Mouse (Mus musculus) G1E (cell line): ENCODE data around the gene Zfp958. TPM values are rescaled to one million over a fixed set of nuclear protein-coding genes. Genes with fewer than 3 reads are reported as not detected.
"Not testable (repeated sequence)": the region's sequence is repeated elsewhere in the genome, so short reads cannot be mapped to it uniquely, and the experiment has no call there.

Source experiments
- ATAC-seq: 2 replicates; pipeline ENCODE4 v1.8.0; 2016; ENCODE audit warnings: mild to moderate bottlenecking; ENCODE audit not compliant: insufficient number of reproducible peaks, poor library complexity, low FRiP score, severe bottlenecking; ENCODE audit errors: extremely low read depth
- DNase-seq: peaks from one replicate; pipeline ENCODE4 v3.0.0; 2012; ENCODE audit warnings: low spot score
- H3K27me3 ChIP-seq: 2 replicates; pipeline ENCODE4 v1.6.1; 2012; ENCODE audit warnings: mild to moderate bottlenecking, low read length, inconsistent platforms; ENCODE audit not compliant: insufficient read depth
- H3K36me3 ChIP-seq: replicated peaks from 2 replicates; pipeline ENCODE3; 2012; ENCODE audit warnings: mild to moderate bottlenecking, inconsistent platforms
- H3K4me1 ChIP-seq: 2 replicates; pipeline ENCODE4 v1.6.1; 2012; ENCODE audit warnings: low read depth, low read length, inconsistent platforms, mixed read lengths; ENCODE audit not compliant: insufficient read depth
- H3K4me3 ChIP-seq: 2 replicates; pipeline ENCODE4 v1.5.1; 2012; ENCODE audit warnings: low read depth, mild to moderate bottlenecking, inconsistent platforms, low read length, moderate library complexity, mixed read lengths
- H3K9me3 ChIP-seq: replicated peaks from 2 replicates; pipeline ENCODE4 v1.6.1; 2012; ENCODE audit warnings: inconsistent platforms
- CTCF ChIP-seq: IDR thresholded peaks from 2 replicates; pipeline ENCODE4 v1.5.1; 2012; ENCODE audit warnings: low read depth, low read length, inconsistent platforms, mixed read lengths
- GATA1 ChIP-seq: IDR thresholded peaks from 2 replicates; pipeline ENCODE4 v1.6.1; 2012; ENCODE audit warnings: borderline replicate concordance, low read length, inconsistent platforms, mixed read lengths
- GATA2 ChIP-seq: IDR thresholded peaks from 2 replicates; pipeline ENCODE4 v1.6.1; 2012; ENCODE audit warnings: low read depth, low read length, inconsistent platforms, borderline replicate concordance
- POLR2AphosphoS5 ChIP-seq: IDR thresholded peaks from 2 replicates; pipeline ENCODE4 v1.6.1; 2012; ENCODE audit warnings: low read depth, low read length, inconsistent platforms; ENCODE audit not compliant: insufficient replicate concordance
- TAL1 ChIP-seq: conservative IDR thresholded peaks from 2 replicates; pipeline ENCODE4 v1.6.1; 2012; ENCODE audit warnings: low read depth, low read length, inconsistent platforms, mixed read lengths
- polyA plus RNA-seq: library from polyadenylated mRNA; stranded (reverse); fragments of >175 nt; gene quantifications from 2 replicates; pipeline ENCODE4 v1.2.3, GENCODE M21; 2012
- total RNA-seq, 2 experiments: library from RNA; stranded (forward) in 1 of 2; stranded (reverse) in 1 of 2; fragments of 200-1000 nt in 1 of 2; fragments of >200 nt in 1 of 2; fragmentation: Nextera tagmentation in 1 of 2; gene quantifications; 2 replicates each; pipeline ENCODE4 v1.2.3; 2014 to 2017

Gene Zfp958
- total and polyA plus RNA-seq, 3 experiments, result 0.78 to 22.9 (median 17.3) TPM

GRCm38 (mm10) chr8:4627349-4627748, 14.4 kb downstream of the Zfp958 start:
- ATAC-seq (no peak), DNase-seq (no peak)
- no peaks in the 10 kb centered on the region for H3K27me3 ChIP-seq
- no peak overlapping the region for H3K4me3 ChIP-seq
- H3K4me1 ChIP-seq, result no peaks in the 10 kb centered on the region
- no peak for TF ChIP-seq CTCF
- no peak for TF ChIP-seq GATA1
- no peak for TF ChIP-seq GATA2
- no peak for TF ChIP-seq POLR2AphosphoS5
- TF ChIP-seq TAL1, result no peak
- H3K9me3 ChIP-seq, result peaks cover 45% of the 10 kb centered on the region
- peaks cover 70% of the 10 kb centered on the region for H3K36me3 ChIP-seq

- ATAC-seq (peak; percentile 45), DNase-seq (no peak)
- Histone ChIP-seq H3K9me3 (no peaks in the 10 kb centered on the region), H3K36me3 (no peaks in the 10 kb centered on the region), H3K4me3 (no peak overlapping the region), H3K27me3 (no peaks in the 10 kb centered on the region), H3K4me1 (no peaks in the 10 kb centered on the region)
- TF ChIP-seq POLR2AphosphoS5 (no peak), GATA2 (no peak), GATA1 (no peak), TAL1 (no peak), CTCF (no peak)
Measured at GRCm38 (mm10) chr8:4637071-4637470, 24.1 kb downstream of the Zfp958 start.

GRCm38 (mm10) chr8:4642974-4643373, 30.0 kb downstream of the Zfp958 start:
- ATAC-seq, H3K27me3 ChIP-seq, DNase-seq, H3K36me3 ChIP-seq, H3K9me3 ChIP-seq, H3K4me3 ChIP-seq, H3K4me1 ChIP-seq: not testable (repeated sequence)

- Histone ChIP-seq H3K36me3 (no peaks in the 10 kb centered on the region), H3K27me3 (no peaks in the 10 kb centered on the region), H3K4me3 (no peak overlapping the region), H3K9me3 (no peaks in the 10 kb centered on the region), H3K4me1 (no peaks in the 10 kb centered on the region)
- DNase-seq (peak; percentile 28), ATAC-seq (no peak)
- TF ChIP-seq GATA1 (no peak), GATA2 (no peak), POLR2AphosphoS5 (no peak), TAL1 (no peak), CTCF (no peak)
Measured at GRCm38 (mm10) chr8:4656536-4656935, 43.6 kb downstream of the Zfp958 start.

GRCm38 (mm10) chr8:4675191-4676003, 62.4 kb downstream of the Zfp958 start:
- TF ChIP-seq CTCF (no peak), GATA2 (no peak), GATA1 (no peak), POLR2AphosphoS5 (no peak), TAL1 (no peak)
- Histone ChIP-seq H3K4me1 (peaks cover 20% of the 10 kb centered on the region), H3K4me3 (no peak overlapping the region), H3K27me3 (no peaks in the 10 kb centered on the region), H3K9me3 (0 out of 2 replicates have a peak, but pooled peaks cover 2% of the 10 kb centered on the region), H3K36me3 (peaks cover 4% of the 10 kb centered on the region)
- no peak for ATAC-seq
- no peak for DNase-seq

GRCm38 (mm10) chr8:4676586-4676985, 63.6 kb downstream of the Zfp958 start:
- peaks cover 20% of the 10 kb centered on the region for H3K4me1 ChIP-seq
- peak overlapping the region; percentile 80 for H3K4me3 ChIP-seq
- H3K9me3 ChIP-seq, result 0 out of 2 replicates have a peak, but pooled peaks cover 2% of the 10 kb centered on the region
- DNase-seq (no peak), ATAC-seq (no peak)
- no peaks in the 10 kb centered on the region for H3K27me3 ChIP-seq
- TF ChIP-seq GATA2 (no peak), POLR2AphosphoS5 (no peak), GATA1 (no peak), TAL1 (no peak), CTCF (no peak)
- peaks cover 4% of the 10 kb centered on the region for H3K36me3 ChIP-seq
